Mouse (Mus musculus) lung, postnatal 25 days (tissue): ENCODE measurements around the gene Bud23.
A peak's percentile ranks its signal among the peaks of the same experiment; 100 is the strongest.

Experiments
- DNase-seq: peaks from one replicate; pipeline ENCODE4 v3.0.0; 2022; ENCODE audit warnings: low spot score

Bud23 gene

GRCm38 (mm10) chr5:135021814-135022213 lies 42.9 kb downstream of the Bud23 start:
- peak; percentile 88 for DNase-seq

- DNase-seq, result no peak
Observed at GRCm38 (mm10) chr5:135016224-135016759, 48.5 kb downstream of the Bud23 start.

GRCm38 (mm10) chr5:135015497-135015896 lies 49.3 kb downstream of the Bud23 start:
- peak; percentile 86 for DNase-seq

GRCm38 (mm10) chr5:135012671-135013441 lies 51.9 kb downstream of the Bud23 start:
- DNase-seq, result peak; percentile 83

- DNase-seq, result no peak
Observed at GRCm38 (mm10) chr5:135011809-135012613, 52.7 kb downstream of the Bud23 start.

- DNase-seq, result no peak
Observed at GRCm38 (mm10) chr5:135010841-135011743, 53.7 kb downstream of the Bud23 start.

- DNase-seq, result no peak
Observed at GRCm38 (mm10) chr5:135010320-135010709, 54.4 kb downstream of the Bud23 start.

- peak; percentile 88 for DNase-seq
Observed at GRCm38 (mm10) chr5:135009590-135010319, 55.0 kb downstream of the Bud23 start.

- DNase-seq, result peak; percentile 100
Observed at GRCm38 (mm10) chr5:135008671-135009589, 55.8 kb downstream of the Bud23 start, which contains the start of gene Abhd11. Abhd11 (plus strand) TSS chr5:135009152.

- peak; percentile 89 for DNase-seq
Observed at GRCm38 (mm10) chr5:135007802-135008571, 56.8 kb downstream of the Bud23 start.
